Mouse (Mus musculus): ENCODE data around the gene Nf2.
"Not testable (repeated sequence)": the region's sequence is repeated elsewhere in the genome, so short reads cannot be mapped to it uniquely, and the experiment has no call there.

Gene Nf2

DNA sequence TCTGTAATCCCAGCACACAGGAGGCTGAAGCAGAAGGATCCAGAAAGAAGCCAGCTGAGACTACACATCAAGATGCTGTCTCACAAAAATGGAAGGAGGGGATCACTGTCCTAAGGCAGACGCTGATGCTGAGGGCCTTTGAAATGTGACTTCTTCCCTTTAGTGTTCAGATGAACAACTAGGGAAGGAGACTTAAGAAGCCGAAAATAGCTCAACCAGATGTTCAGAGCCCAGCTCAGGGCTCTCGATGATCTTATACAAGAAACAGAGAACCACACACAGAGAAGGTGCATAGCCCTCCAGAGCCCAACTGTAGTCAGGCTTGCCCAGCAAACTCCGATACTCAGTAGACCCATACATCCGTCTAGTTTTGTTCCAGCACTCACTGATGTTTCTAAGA is 12.0 kb downstream of the Nf2 start:
- DNase-seq (ENCODE audit: low read depth) = no peak

DNA sequence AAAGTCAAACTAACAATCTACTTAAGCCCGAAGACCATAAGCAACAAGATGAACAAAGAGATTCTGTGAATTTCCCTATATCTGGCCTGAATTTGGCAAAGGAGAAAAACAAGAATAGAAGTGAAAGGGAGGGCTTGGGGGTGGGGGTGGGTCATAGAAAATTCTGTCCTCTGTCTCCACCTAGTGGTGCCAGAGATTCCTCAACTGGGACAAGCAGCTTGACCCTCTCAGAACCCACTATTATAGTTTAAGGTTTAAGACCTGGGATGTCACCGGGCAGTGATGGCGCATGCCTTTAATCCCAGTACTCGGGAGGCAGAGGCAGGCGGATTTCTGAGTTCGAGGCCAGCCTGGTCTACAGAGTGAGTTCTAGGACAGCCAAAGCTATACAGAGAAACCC is 12.6 kb downstream of the Nf2 start:
- DNase-seq (ENCODE audit: low read depth) = peak; percentile 40

DNA sequence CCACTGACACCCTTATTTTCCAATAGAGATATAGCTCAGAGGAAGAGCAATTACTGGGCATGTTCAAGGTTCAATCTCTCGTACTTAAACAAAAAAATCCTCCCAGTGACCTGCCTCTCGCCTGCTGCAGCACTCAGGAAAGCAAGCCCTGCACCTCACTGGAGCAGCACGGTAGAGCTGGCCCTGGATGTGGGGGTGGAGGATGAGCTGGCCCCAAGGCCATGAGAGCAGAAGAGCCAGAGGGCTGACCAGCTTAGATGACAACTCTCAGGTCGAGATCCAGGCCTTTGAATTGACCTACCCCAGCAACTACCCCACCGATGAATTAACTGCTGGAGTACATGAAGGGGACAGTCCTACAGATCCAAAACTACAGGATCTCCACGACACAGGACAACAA is 13.9 kb downstream of the Nf2 start:
- no peak for DNase-seq (ENCODE audit: low read depth)

- DNase-seq (ENCODE audit: low read depth) = no peak
Observed at GRCm38 (mm10) chr11:4833295-4833939, 15.9 kb downstream of the Nf2 start.

DNA sequence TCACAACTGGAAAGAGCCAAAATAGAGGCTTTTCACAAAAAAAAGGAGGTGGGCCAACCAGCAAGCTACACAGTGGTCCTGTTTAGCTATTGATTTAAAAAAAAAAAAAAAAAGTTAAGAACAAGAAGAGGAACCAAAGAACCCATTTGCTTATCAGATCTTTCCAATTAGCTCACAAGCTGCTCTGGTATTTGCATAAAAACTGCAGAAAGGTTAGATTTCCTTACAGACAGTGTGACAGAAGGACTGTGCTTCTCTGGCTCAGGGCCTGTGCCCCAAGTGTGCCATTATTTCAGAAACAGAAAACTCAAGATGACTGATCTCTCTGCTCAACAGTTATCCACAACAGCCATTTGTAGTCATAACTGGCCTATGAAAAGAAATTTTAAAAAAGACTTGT is 18.3 kb downstream of the Nf2 start:
- no peak for DNase-seq (ENCODE audit: low read depth)

- no peak for DNase-seq (ENCODE audit: low read depth)
Observed at GRCm38 (mm10) chr11:4827916-4828315, 21.4 kb downstream of the Nf2 start.

- no peak for DNase-seq (ENCODE audit: low read depth)
Observed at GRCm38 (mm10) chr11:4827340-4827739, 22.0 kb downstream of the Nf2 start.

DNA sequence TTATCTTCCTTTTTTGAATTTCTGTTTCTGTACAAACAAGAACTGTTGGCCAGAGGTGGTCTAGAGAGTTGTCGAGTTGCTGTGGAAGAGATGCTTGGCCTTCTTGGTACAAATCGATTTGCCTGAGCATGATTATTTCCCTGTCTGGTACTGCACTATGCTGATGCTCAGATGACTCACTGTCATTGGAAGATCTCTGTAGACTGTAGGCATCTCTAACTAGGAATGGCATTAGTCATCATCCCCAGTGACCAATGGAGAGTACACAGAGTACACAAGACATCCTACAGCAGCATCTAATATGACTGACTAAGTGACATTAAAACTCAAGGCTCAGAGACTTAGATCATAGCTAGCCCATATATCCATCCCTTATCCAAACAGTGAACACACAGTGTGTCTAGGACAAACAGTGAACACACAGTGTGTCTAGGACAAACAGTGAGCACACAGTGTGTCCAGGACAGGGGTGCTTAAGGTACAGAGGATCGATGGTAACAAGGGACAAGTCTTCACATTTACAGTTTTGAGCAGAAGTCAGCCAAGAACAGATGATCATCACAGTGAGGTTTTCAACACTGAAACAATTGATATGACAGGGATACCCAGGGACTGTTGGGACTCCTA is 23.1 kb downstream of the Nf2 start:
- DNase-seq (ENCODE audit: low read depth) = no peak

DNA sequence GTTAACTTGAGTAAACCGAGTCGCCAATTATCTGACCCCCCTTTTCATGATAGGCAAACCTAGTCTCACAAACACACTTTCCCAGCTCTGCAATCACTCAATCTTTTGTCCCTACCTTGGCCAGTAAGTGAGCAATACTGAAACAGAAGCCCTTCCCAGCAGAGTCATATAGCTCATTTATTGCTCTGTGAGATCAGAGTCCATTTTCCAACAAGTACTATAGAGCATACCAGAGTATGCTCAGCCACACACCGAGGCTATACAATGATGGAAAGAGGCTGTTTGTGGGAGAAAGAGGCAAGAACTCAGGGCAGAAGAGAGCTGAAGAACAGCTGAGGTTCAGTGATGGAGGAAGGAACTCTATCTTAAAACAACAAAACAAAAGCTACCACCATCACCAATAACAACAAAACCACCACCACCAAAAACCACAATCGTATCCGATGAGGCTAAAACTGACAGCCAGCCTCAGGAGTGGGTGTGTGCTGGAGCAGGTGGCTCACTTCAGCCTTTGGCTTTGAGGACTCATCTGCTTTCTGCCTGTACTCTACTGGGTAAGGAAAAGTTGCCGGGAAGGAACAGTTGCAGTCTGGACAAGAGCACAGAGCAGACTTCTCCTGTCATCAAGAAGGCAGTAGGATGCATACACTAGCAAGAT is 25.6 kb downstream of the Nf2 start:
- no peak for DNase-seq (ENCODE audit: low read depth)

DNA sequence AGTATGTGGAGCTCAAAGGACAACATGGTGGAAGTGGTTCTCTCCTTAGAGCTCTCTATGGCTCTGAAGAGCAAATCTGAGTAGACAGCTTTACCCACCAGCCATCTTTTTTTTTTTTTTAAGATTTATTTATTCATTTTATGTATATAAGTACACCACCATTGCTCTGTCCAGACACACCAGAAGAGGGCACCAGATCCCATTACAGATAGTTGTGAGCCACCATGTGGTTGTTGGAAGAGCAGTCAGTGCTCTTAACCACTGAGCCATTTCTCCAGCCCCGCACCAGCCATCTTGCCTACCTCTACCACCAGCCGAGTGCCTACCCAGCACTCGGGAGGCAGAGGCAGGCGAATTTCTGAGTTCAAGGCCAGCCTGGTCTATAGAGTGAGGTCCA is 26.9 kb downstream of the Nf2 start:
- not testable (repeated sequence) for DNase-seq (ENCODE audit: low read depth)

DNA sequence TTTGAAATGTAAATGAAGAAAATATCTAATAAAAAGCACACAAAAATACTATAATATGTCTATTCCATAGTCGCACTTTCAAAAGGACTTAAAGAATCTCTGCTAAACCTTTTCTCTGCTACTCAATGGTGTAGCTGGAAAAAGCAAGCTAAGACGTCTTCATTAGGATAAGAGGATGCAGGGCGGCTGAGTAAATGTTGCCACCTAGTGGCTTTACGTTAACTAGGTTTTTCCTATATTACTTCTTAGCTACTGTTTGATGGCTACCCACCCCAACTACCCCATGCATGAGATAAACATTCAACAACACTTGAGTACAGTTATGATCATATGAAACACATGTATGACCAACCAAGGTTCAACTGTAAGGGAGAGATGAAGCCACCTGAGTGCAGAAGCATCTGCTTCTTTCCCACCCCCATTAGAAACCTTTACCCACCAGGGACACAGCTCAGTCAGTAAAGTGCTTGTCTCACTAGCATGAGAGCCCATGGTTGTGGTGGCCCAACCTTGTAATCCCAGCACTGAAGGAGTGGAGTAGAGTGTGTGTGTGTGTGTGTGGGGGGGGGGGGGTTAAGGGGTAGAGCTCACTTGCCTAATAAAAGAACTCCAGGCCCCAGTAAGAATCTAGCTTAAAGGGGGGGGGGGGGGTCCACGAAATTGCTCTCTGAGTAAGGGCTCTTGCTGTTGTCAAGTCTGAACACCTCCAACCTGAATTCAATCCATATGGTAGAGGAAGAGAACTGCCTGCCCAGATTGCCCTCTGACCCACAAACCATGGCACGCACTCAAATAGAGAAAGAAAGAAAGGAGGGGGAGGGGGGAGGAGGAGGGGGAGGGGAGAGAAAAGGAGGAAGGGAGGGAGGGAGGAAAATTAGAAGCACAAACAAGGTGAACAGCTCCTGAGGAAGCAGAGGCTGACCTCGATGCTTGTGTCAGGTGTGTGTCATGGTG is 27.6 kb downstream of the Nf2 start:
- DNase-seq (ENCODE audit: low read depth) = no peak

- no peak for DNase-seq (ENCODE audit: low read depth)
Observed at GRCm38 (mm10) chr11:4814507-4815450, 34.6 kb downstream of the Nf2 start.

DNA sequence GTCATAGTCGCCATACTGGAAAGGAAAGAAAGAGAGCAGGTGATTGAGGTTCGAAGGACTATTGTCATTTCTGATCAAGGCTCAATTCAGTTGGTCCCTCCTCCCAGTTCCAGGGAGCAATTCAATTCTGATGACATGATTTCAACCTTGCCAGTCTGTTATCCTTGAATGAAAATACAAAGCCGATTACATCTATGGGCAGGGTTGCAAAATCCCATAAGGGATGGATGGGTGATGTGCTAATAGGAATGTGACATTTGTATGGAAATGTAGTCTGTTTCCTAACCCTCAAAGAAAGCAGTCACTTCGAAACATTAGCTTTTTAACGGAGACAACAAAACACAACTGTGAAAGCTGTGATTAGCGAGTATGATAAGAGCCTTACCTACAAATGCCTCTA is 41.0 kb downstream of the Nf2 start:
- DNase-seq (ENCODE audit: low read depth) = no peak

DNA sequence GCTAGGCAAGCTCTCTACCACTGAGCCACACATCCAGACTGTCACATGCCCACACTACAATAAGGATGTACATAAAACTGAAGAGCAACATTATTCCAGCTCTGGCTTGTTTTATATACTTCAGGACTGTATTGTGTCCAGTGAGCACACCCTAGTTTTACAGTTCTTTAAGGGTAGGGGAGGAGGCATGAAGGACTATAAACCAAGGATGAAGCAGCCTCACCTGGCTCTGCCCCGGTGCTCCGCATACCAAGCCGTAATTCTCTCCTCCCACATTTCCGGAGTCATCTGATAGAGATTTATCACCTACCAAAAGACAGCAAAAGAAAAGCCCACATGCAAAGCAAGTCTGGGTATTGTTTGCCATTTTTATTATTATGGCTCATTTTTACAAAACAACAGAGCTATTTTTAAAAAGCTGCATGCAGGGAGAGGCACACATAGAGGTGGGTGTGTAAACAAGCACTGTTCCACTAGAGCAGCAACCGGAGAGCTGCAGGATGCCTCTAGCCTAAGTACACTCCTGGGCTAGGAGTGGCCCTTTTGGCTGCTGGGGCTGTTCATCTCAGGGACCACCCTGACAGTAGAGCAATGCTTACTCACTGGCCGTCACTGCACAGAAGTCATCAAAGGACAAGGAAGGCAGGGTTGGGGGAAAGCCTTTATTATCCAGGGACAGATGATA is 43.2 kb downstream of the Nf2 start:
- no peak for DNase-seq (ENCODE audit: low read depth)

DNA sequence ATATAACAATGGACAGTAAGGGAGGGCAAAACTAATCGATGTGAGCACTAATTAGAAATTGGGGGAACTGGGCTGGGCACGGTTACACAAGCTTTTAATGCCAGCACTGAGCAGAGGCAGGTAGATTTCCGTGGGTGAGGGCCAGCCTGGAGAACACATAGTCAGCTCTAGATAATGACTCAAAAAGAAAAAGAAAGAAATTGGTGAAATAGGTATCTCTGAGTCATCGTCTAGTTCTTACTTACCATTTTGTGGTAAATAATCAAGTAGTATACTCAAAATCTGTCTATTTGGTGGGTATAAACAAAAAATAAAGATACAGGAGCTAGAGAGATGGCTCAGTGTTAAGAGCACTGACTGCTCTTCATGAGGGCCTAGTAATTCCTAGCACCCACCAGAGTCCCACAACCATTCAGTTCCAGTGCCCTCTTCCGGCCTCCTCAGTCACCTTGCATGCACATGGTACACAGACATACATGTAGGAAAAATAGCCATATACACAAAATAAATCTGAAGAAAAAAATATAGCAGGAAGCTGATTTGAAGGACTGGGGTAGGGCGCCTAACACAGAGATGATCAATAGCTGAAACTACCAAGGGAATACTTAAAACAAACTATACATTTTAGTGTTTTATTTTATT is 44.3 kb downstream of the Nf2 start:
- DNase-seq (ENCODE audit: low read depth) = no peak

GRCm38 (mm10) chr11:4803951-4804350 is 45.4 kb downstream of the Nf2 start:
- no peak for DNase-seq (ENCODE audit: low read depth)

GRCm38 (mm10) chr11:4803426-4803825 is 45.9 kb downstream of the Nf2 start:
- no peak for DNase-seq (ENCODE audit: low read depth)

DNA sequence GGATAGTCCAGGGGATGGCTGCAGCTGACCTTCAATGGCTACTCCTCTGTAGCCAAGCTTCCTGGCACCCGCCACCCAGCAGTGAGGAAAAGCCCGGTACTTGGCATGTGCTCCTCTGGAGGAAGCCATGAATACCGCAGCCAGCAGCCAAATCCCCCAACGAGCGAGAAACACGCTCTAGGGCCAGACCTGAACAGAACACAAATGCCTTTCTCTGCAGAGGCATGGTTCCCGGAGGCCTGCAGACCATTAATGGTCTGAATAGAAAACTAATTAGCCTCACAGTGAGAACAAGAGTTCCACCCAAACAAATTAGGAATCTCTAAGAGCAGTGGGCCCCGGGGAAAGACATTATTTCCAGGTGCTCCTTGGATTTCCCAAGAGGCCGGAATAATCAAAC is 46.3 kb downstream of the Nf2 start:
- no peak for DNase-seq (ENCODE audit: low read depth)

DNA sequence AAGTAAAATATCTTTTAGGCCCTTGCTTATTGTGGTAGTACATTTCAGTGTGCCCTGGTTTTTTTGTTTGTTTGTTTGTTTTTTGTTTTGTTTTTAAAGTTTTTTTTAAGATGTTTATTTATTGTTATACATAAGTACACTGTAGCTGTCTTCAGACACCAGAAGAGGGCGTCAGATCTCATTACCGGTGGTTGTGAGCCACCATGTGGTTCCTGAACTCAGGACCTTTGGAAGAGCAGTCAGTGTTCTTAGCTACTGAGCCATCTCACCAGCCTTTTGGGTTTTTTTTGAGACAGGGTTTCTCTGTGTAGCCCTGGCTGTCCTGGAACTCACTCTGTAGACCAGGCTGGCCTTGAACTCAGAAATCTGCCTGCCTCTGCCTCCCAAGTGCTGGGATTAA is 46.9 kb downstream of the Nf2 start:
- DNase-seq (ENCODE audit: low read depth) = not testable (repeated sequence)

DNA sequence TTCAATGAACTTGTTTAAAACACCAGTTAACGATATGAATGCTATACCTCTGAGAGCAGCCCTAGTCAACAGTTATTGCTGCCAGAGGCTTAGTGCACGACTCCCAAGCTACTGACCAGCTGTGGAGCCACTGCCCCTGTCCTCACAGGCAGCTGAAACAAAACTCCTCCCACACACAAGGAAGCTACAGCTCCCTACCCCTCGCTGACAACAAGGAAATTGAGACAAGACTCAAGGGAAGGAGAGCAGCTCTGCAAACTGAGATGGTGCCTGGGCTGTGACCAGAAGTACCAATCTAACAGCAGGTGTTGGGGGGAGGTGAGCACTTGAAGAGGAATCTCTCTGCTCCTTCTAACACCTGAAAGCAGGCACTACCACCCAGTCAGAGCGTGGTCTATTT is 48.7 kb downstream of the Nf2 start:
- no peak for DNase-seq (ENCODE audit: low read depth)
